Mouse (Mus musculus) cerebellum, postnatal 14 days (tissue): ENCODE data around the gene Rab5a.
A peak's percentile ranks its signal among the peaks of the same experiment; 100 is the strongest.
"Not testable (repeated sequence)": the region's sequence is repeated elsewhere in the genome, so short reads cannot be mapped to it uniquely, and the experiment has no call there.

Source experiments
- DNase-seq, 2 experiments: peaks; one replicate each; pipeline ENCODE4 v3.0.0; 2021; ENCODE audit warnings: mixed read lengths in 2 of 2

Rab5a gene

GRCm38 (mm10) chr17:53478858-53479603 lies at the start of gene Rab5a:
Gene Rab5a (plus strand): TSS chr17:53479234.
- peak; percentile 100 for DNase-seq

DNA sequence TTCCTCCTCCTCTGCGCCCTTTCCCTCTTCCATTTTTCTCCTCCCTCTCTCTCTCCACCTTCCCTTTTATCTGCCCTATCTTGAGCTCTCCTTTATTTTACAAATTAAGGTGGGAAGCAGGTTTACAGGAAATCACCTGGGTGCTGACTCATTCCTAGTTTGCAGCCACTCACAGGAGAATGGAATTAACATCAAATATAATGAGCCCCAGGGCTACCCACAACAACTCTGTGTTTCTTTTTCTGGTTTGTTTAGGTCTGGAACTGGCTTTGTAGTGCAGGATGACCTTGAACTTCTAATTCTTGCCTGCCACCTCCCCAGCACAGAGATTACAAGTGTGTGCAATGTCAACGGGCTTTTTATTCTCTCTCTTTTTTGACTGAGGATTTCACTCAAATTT lies 22.9 kb upstream of the Rab5a start:
- no peak for DNase-seq

- DNase-seq: no peak
Observed at GRCm38 (mm10) chr17:53456742-53457141, 22.3 kb upstream of the Rab5a start.

GRCm38 (mm10) chr17:53462603-53463495 lies 16.2 kb upstream of the Rab5a start, which contains the start of gene Efhb:
Gene Efhb (minus strand): TSS chr17:53463321.
- peak; percentile 74 to 84 for DNase-seq

GRCm38 (mm10) chr17:53463496-53463840 lies 15.6 kb upstream of the Rab5a start:
- no peak for DNase-seq

DNA sequence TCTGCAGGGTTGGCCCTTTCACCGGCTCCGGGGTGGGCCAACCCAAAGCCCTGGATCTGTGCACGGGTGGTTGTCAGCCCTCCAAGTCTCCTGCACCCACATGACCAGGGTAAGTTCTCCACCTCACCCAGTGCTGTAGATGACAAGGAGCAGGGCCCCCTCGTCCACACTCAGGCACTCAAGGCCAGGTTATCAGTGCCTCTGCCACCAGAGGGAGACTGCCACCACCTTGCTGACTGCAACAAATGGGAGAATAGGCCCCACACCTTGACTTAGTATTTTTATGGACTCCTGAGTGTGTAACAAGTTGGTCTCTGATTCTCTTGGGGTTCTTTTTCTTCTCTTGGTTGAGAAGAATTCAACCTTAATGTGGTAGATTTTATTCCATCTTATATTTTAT lies 13.5 kb upstream of the Rab5a start:
- no peak for DNase-seq

- no peak for DNase-seq
Observed at GRCm38 (mm10) chr17:53468697-53469096, 10.3 kb upstream of the Rab5a start.

DNA sequence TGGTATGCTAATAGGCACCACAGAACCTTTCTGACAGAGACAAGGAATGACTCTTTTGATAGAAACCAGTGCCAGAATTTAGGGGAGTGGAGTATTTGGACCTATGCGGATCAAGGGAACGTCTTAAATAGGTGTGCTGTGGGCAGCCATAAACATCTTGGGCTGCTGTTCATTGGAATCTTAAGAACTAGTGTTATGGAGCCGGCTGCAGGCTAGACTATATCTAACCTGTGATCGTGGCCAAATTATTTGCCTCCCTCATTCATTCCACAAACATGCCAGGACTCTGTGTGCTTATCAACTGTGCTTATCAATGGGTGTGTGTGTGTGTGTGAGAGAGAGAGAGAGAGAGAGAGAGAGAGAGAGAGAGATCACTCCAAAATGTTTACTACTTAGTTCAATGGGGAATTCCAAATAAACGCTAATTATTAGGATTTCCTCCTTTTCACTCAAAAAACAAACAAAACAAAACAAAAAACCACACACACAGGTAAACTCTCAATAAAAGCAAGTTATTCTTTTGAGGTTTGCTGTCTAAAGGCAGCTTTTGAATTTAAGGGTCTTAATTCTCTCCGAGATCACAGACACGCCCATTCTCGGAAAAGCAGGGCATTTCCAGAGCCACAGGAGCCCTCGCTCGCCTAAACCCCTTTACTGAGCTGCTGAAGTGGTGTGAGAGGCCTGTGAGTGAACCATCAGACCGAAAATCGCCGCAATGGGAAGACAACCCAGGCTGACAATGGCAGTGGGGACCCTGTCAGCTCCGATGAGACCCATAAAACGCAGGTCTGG lies 772 bp upstream of the Rab5a start:
- DNase-seq: no peak

DNA sequence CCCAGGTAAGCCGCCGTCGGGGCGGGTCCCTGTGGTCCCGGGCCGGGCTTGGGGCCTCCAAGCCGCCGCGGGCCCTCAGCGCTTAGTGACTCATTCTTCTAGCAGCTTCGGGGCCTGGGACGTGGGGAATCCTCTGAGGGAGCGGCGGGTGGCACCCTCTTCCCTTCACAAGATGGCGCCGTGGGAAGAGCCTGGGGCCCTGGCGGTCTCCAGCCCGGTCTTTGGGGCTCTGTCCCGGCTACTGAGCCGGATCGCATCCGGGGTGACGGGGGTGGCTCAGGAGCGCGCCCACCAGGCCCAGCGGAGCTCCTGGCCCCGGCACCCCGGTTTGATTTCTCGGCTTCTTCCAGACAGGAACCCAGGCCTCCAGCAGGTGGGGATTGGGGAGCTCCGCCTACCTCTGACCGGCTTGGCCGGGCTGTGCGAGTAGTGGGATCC lies 589 bp downstream of the Rab5a start:
- peak in 1 of 2 experiments; percentile 57 for DNase-seq

- no peak for DNase-seq
Observed at GRCm38 (mm10) chr17:53480433-53480832, 1.4 kb downstream of the Rab5a start.

DNA sequence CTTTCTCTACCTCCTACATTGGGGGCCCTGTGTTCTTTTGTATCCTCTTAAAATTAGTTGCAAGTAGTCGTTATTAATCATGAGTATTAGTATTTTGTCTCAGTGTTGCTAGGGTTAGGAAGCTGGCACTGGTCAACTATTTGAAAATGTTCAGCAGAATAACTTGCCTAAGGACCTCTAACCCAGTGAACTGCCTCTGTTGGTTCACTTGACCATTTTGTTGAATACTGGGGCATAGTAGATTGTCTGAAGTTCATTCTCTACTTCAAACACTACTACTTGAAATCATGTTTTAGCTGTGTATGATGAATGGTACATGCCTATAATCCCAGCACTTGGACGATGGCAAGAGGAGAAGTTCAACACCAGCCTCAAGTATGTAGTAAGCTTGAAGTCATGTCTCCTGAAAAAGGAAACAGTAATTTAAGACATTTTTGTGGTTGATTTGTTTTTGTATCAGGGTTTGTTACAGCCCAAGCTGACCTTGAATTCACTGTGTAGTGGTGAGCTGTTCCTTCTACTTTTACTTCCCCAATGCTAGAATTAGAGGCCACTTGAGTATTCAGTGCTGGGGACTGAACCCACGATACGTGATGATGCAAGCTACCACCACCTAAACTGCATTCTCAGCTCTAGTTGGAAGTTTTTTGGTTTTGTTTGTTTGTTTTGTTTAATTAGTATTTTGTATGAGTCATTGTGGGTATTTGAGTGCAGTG lies 9.4 kb downstream of the Rab5a start:
- DNase-seq: no peak

- DNase-seq: no peak
Observed at GRCm38 (mm10) chr17:53489007-53489378, 10.0 kb downstream of the Rab5a start.

- no peak for DNase-seq
Observed at GRCm38 (mm10) chr17:53502966-53503365, 23.9 kb downstream of the Rab5a start.

- DNase-seq: peak; percentile 71 to 72
Observed at GRCm38 (mm10) chr17:53512311-53512951, 33.4 kb downstream of the Rab5a start.

- DNase-seq: no peak
Observed at GRCm38 (mm10) chr17:53519364-53519763, 40.3 kb downstream of the Rab5a start.

DNA sequence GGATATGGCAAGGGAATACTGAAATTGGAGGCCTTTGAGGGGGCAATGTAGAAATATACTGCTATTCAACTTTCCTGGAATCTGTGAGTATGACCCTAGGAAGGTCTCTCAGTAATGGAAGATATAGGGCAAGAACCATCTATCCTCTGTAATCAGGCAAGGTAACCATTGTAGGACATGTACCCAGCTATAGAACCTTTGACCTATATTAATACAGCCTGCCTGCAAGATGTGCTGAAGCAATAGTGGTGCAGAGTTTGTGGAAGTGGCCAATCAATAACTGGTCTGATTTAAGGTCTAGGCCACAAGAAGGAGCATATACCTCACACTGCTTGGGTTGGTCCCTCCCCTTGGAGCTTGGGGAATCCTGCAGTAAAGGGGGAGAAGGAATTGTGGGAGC lies 41.5 kb downstream of the Rab5a start:
- DNase-seq: no peak

DNA sequence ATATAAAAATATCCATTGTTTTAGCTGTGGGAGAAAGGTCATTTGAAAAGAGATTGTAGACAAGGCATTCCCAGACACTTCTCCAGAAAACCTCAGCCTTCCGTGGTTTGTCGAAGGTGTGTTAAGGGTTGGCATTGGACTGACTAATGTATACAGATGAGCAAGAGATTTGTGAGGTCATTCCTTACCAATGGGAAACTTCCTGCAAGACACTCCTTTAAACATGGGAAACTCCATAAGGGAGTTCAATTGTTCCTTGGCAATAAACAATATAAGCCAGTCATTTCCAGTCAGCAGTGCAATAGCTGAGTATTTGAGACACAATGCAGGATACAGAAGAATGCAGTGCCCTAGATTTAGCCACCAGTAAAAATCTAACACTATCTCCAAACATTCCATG lies 49.0 kb downstream of the Rab5a start:
- no peak for DNase-seq

DNA sequence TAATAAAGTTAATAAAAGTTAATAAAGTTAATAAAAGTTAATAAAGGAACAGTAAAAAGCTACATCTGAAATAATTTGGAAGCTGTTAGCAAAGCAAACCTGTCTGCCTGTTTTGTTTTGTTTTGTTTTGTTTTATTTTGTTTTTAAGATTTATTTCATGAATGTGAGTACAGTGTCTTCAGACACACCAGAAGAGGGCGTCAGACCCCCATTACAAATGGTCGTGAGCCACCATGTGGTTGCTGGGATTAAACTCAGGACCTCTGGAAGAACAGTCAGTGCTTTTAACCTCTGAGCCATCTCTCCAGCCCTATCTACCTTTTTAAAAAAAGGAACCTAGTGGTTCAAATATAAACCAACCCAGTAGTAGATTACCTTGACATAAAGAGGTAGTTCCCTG lies 52.1 kb downstream of the Rab5a start:
- peak in 1 of 2 experiments; percentile 10 for DNase-seq

DNA sequence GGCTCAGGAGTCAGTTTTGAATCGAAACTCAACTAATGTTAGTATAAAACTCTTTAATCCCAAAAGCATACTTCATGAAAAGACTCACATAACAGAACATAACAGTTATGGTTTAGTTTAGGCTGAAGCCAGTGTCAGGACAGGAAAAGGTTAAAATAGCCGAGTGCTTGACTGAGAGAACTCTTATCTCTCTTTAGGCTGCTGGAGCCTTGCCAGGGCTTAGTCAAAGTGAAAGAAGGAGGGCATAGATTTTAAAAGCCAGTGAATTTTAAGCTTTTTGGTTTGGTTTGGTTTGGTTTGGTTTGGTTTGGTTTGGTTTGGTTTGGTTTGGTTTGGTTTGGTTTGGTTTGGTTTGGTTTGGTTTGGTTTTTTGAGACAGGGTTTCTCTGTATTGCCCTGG lies 53.4 kb downstream of the Rab5a start:
- peak in 1 of 2 experiments; percentile 10 for DNase-seq

GRCm38 (mm10) chr17:53539351-53539750 lies 60.3 kb downstream of the Rab5a start, which contains the start of gene Pp2d1:
Gene Pp2d1 (minus strand): TSS chr17:53539451.
- DNase-seq: not testable (repeated sequence)

DNA sequence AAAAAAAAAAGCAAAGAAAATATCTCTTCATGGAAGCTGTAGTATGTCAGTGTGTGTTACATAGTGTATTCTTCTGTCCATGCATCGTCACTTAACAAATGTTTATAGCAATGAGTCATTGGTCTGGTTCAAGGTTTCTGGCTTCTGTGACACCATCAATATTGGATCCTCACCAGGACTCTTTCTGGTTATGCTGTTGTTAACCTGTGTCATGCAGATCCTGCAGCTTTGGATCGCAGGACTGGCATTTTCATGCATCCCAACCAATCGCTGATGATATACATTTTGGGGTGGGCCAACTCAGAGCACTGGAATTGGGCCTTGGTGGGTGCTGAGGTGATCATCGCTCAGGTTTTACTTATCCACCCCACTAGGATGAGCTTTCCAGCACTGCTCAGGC lies 63.5 kb downstream of the Rab5a start:
- DNase-seq: no peak
